Mouse (Mus musculus) small intestine, adult 2 months (tissue): ENCODE data around the gene Gtf2e1.

ENCODE experiments used
- CTCF ChIP-seq: fragments of 200-500 bp; IDR thresholded peaks from 2 replicates; pipeline ENCODE4 v1.5.1; 2012; ENCODE audit warnings: low read depth, mild to moderate bottlenecking, control low read depth, inconsistent platforms, low read length, moderate library complexity, mixed read lengths; ENCODE audit not compliant: insufficient replicate concordance, insufficient read length; ENCODE audit errors: extremely low read depth
- POLR2A ChIP-seq: fragments of 200-500 bp; IDR thresholded peaks from 2 replicates; pipeline ENCODE4 v1.6.1; 2012; ENCODE audit warnings: low read depth, mild to moderate bottlenecking, control low read depth, inconsistent platforms, low read length, moderate library complexity

DNA sequence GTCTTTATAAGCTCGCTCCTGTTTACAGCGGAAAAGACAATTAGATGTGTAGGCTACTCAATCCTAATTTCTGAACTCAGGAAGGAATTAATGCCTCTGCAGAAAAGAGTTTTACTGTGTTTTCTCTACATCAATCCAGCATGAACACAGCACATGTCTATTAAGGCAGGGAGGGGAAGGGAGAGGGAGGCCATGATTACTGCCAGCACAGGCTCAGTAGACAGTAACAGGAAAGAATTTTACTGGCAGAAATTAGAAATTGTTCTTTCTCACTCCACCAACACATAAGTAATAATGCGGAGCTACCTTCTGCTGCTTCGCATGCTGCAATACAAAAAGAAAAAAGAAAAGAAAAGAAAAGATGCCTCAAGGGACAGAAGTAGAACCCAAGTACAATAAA, 78.0 kb downstream of the Gtf2e1 start:
- TF ChIP-seq POLR2A (no peak), CTCF (no peak)
